Mouse (Mus musculus): ENCODE results near the gene Sepsecs. TPM values are rescaled to one million over a fixed set of nuclear protein-coding genes. Genes with fewer than 3 reads are reported as not detected.

The Sepsecs gene
- polyA plus RNA-seq, 1 experiment from 2014 or later = 9.0 TPM

DNA sequence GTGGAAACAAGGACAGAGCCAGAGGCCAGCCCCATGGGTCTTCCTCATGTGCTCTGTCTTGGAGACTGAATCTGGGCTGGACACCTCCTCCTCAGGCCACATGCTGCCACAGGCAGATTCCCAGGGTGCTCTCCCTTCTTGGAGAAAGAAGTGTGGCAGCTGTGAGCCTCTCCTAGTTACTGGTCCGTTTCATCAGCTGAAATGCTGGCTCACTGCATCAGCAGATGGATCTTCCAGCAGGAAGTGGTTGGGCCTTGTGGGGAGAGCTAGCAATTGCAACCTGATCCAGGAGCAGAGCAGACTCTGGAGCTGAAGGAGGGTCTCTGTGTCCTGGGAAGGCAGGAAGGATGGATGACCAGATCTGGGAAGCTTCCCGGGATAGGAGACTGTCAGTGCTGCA is 53.0 kb downstream of the Sepsecs start:
- Histone ChIP-seq H3K27me3 (replicated peaks; ENCODE audit: insufficient read depth, low read length) (no peaks in the 10 kb centered on the region), H3K4me1 (ENCODE audit: insufficient read depth, low read depth, low read length) (peaks cover 4% of the 10 kb centered on the region; the same call in 1 of the 2 replicates), H3K9me3 (ENCODE audit: low read length) (no peaks in the 10 kb centered on the region), H3K36me3 (ENCODE audit: insufficient read depth, low read length) (no peaks in the 10 kb centered on the region), H3K4me3 (ENCODE audit: low read depth, low read length) (no peak overlapping the region), H3K27ac (ENCODE audit: low read length) (no peak overlapping the region), H3K4me2 (replicated peaks; ENCODE audit: low read depth, low read length) (no peak overlapping the region), H3K9ac (replicated peaks; ENCODE audit: low read depth) (no peak overlapping the region)
- peak; percentile 59 for DNase-seq (ENCODE audit: low spot score)
- ATAC-seq = peak; percentile 65
- WGBS = 25% methylated on average over 2 of the region's 2 CpGs
- TF ChIP-seq CTCF (IDR thresholded peaks at IDR 0.05) = peak; percentile 41
- no peak for TF ChIP-seq EP300 (IDR thresholded peaks at IDR 0.05)

DNA sequence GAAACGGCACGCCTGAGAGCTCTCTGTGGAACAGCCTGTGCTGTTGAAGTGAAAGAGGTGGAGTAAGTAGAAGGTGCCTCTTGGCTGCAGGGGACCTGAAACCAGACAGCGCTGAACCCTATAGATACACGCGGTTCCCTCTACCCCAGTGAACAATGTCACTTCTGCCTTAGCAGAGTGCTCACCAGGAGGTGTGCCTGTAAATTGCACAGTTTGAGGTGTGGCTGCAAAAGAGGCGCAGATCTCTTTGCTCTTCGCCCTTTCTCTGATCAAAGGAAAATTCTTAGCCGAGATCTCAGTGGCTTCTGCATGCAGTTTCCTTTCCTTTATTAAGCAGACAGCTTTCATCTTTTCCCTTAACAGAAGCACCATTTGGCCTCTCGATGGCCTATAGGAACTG is 54.1 kb downstream of the Sepsecs start:
- 69% methylated on average over 9 of the region's 9 CpGs for WGBS
- H3K27ac ChIP-seq (ENCODE audit: low read length) = no peak overlapping the region
- DNase-seq (ENCODE audit: low spot score) (no peak), ATAC-seq (no peak)
- H3K36me3 ChIP-seq (ENCODE audit: insufficient read depth, low read length) = no peaks in the 10 kb centered on the region
- TF ChIP-seq CTCF (IDR thresholded peaks at IDR 0.05) = no peak
- TF ChIP-seq EP300 (IDR thresholded peaks at IDR 0.05) = no peak
- no peaks in the 10 kb centered on the region for H3K27me3 ChIP-seq (replicated peaks; ENCODE audit: insufficient read depth, low read length)
- no peak overlapping the region for H3K9ac ChIP-seq (replicated peaks; ENCODE audit: low read depth)
- H3K4me1 ChIP-seq (ENCODE audit: insufficient read depth, low read depth, low read length) = peaks cover 4% of the 10 kb centered on the region; the same call in 1 of the 2 replicates
- H3K9me3 ChIP-seq (ENCODE audit: low read length) = no peaks in the 10 kb centered on the region
- no peak overlapping the region for H3K4me3 ChIP-seq (ENCODE audit: low read depth, low read length)
- no peak overlapping the region for H3K4me2 ChIP-seq (replicated peaks; ENCODE audit: low read depth, low read length)

DNA sequence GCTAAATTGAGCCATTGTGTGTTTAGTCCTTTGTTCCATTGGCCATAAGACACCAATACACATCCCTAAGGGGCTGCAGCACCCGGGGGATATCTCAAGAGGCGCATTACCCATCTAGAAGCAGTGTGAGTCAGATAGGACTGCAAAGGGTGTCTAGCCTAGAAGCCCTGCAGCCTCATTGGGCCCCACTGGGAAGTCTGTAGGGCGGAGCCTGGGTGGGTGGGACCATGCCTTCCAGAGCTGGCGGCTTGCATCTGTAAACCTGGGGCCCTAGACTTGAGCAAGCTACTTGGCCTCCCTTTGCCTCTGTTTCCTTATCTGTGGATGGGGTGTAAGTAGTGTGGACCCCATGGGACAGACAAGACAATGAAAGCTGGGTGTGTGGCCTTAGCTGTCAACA is 54.8 kb downstream of the Sepsecs start:
- Histone ChIP-seq H3K4me1 (ENCODE audit: insufficient read depth, low read depth, low read length) (peaks cover 4% of the 10 kb centered on the region; the same call in 1 of the 2 replicates), H3K27me3 (replicated peaks; ENCODE audit: insufficient read depth, low read length) (no peaks in the 10 kb centered on the region), H3K27ac (ENCODE audit: low read length) (no peak overlapping the region), H3K4me2 (replicated peaks; ENCODE audit: low read depth, low read length) (no peak overlapping the region), H3K9me3 (ENCODE audit: low read length) (no peaks in the 10 kb centered on the region), H3K9ac (replicated peaks; ENCODE audit: low read depth) (no peak overlapping the region), H3K36me3 (ENCODE audit: insufficient read depth, low read length) (no peaks in the 10 kb centered on the region), H3K4me3 (ENCODE audit: low read depth, low read length) (no peak overlapping the region)
- WGBS = 79% methylated on average over 4 of the region's 4 CpGs
- DNase-seq (ENCODE audit: low spot score) (no peak), ATAC-seq (no peak)
- TF ChIP-seq CTCF (IDR thresholded peaks at IDR 0.05) (no peak), EP300 (IDR thresholded peaks at IDR 0.05) (no peak)

DNA sequence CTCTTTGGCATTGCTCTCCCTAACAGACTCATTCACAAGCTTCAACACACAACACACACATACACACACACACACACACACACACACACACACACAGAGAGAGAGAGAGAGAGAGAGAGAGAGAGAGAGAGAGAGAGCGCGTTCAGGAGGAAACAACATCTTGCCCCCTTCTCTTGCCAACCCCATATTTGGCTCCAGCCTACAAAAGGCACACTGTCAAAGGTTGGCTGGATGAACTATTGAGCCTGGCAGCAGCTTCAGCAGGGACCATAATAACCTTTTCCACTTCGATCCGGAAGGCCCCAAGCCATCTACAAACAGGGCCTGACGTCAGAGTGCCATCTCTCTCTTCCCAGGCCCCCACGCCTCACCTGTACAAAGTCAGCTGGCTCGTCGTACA is 56.7 kb downstream of the Sepsecs start:
- DNase-seq (ENCODE audit: low spot score) = no peak
- no peak overlapping the region for H3K9ac ChIP-seq (replicated peaks; ENCODE audit: low read depth)
- ATAC-seq = no peak
- no peak overlapping the region for H3K27ac ChIP-seq (ENCODE audit: low read length)
- H3K4me3 ChIP-seq (ENCODE audit: low read depth, low read length) = no peak overlapping the region
- no peak for TF ChIP-seq CTCF (IDR thresholded peaks at IDR 0.05)
- no peak for TF ChIP-seq EP300 (IDR thresholded peaks at IDR 0.05)
- H3K27me3 ChIP-seq (replicated peaks; ENCODE audit: insufficient read depth, low read length) = no peaks in the 10 kb centered on the region
- H3K4me1 ChIP-seq (ENCODE audit: insufficient read depth, low read depth, low read length) = no peaks in the 10 kb centered on the region
- H3K9me3 ChIP-seq (ENCODE audit: low read length) = no peaks in the 10 kb centered on the region
- no peak overlapping the region for H3K4me2 ChIP-seq (replicated peaks; ENCODE audit: low read depth, low read length)
- WGBS = 88% methylated on average over 8 of the region's 8 CpGs
- no peaks in the 10 kb centered on the region for H3K36me3 ChIP-seq (ENCODE audit: insufficient read depth, low read length)

DNA sequence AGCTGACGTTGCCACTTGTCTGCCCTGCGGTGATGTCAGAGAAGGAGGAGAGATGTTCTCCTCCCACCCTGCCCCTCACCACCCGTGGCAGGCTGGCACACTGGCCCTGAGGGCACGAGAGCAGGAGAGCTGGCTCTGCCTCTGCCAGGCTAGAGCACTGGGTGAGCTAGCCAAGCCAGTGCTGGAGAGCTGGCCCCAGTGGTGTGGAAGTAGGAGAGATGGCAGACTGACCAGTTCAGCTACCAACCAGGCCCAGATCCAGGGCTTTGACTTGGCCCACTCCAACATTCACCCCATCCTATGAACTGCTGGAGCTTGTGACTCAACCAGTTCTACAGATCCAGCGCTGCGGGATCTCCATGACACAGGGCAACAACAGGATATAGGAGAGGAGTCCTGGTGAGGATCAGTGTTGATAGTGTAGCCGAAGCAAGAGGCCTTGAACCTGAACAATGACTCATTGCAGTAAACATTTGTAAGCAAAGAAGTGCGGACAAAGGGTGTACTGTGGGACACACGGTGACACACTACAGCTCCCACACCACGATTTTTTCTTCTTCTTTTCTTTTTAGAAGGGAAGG is 58.1 kb downstream of the Sepsecs start:
- H3K9ac ChIP-seq (replicated peaks; ENCODE audit: low read depth) = no peak overlapping the region
- H3K4me3 ChIP-seq (ENCODE audit: low read depth, low read length) = no peak overlapping the region
- no peaks in the 10 kb centered on the region for H3K36me3 ChIP-seq (ENCODE audit: insufficient read depth, low read length)
- no peaks in the 10 kb centered on the region for H3K9me3 ChIP-seq (ENCODE audit: low read length)
- TF ChIP-seq CTCF (IDR thresholded peaks at IDR 0.05) = no peak
- TF ChIP-seq EP300 (IDR thresholded peaks at IDR 0.05) = no peak
- no peaks in the 10 kb centered on the region for H3K4me1 ChIP-seq (ENCODE audit: insufficient read depth, low read depth, low read length)
- H3K27ac ChIP-seq (ENCODE audit: low read length) = no peak overlapping the region
- no peaks in the 10 kb centered on the region for H3K27me3 ChIP-seq (replicated peaks; ENCODE audit: insufficient read depth, low read length)
- no peak for ATAC-seq
- no peak overlapping the region for H3K4me2 ChIP-seq (replicated peaks; ENCODE audit: low read depth, low read length)
- WGBS = 65% methylated on average over 10 of the region's 10 CpGs
- DNase-seq (ENCODE audit: low spot score) = no peak

DNA sequence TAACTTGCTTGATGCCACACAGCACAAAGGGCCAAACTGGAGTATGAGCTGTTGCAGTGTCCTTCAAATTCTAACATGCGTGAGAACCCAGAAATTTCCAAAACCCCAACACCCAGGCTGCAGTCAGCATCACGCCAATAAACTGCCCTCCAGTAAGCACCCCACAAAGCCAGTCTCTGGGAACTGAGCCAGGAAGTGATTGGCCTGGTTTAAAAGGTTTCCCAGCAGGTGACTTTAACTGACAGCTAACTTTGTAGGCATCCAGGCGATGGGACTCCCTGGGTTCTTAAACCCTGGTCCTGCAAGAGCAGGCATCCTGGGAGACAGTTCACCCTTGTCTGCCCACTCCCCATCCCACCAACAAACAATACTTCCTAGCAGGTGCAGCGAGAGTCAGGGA is 59.2 kb downstream of the Sepsecs start:
- WGBS = 63% methylated on average over 4 of the region's 4 CpGs
- Histone ChIP-seq H3K4me3 (ENCODE audit: low read depth, low read length) (no peak overlapping the region), H3K27me3 (replicated peaks; ENCODE audit: insufficient read depth, low read length) (no peaks in the 10 kb centered on the region), H3K4me1 (ENCODE audit: insufficient read depth, low read depth, low read length) (no peaks in the 10 kb centered on the region), H3K4me2 (replicated peaks; ENCODE audit: low read depth, low read length) (no peak overlapping the region), H3K36me3 (ENCODE audit: insufficient read depth, low read length) (no peaks in the 10 kb centered on the region), H3K27ac (ENCODE audit: low read length) (no peak overlapping the region), H3K9ac (replicated peaks; ENCODE audit: low read depth) (no peak overlapping the region), H3K9me3 (ENCODE audit: low read length) (no peaks in the 10 kb centered on the region)
- no peak for TF ChIP-seq CTCF (IDR thresholded peaks at IDR 0.05)
- TF ChIP-seq EP300 (IDR thresholded peaks at IDR 0.05) = no peak
- DNase-seq (ENCODE audit: low spot score) = no peak
- no peak for ATAC-seq

DNA sequence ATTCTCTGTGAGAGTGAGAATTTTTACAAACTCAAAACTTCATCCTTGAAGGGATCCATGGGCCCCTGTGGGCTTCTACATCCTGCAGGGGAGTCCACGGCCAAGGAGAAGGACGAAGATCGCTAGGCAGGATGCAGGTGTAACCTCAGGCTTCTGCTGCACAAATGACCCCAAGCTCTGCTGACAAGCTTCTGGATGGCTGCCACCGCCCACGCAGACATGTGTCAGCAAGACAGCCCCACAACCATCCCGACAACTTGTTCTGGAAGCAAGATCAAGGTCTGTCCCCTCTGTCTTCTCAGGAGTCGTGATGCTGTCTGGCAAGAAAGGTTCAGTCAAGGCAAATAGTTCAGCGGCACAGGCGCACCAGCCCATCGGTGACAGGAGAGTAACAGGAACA is 59.8 kb downstream of the Sepsecs start:
- H3K36me3 ChIP-seq (ENCODE audit: insufficient read depth, low read length) = no peaks in the 10 kb centered on the region
- no peak overlapping the region for H3K27ac ChIP-seq (ENCODE audit: low read length)
- TF ChIP-seq CTCF (IDR thresholded peaks at IDR 0.05) (no peak), EP300 (IDR thresholded peaks at IDR 0.05) (no peak)
- no peaks in the 10 kb centered on the region for H3K4me1 ChIP-seq (ENCODE audit: insufficient read depth, low read depth, low read length)
- DNase-seq (ENCODE audit: low spot score) (no peak), ATAC-seq (no peak)
- H3K27me3 ChIP-seq (replicated peaks; ENCODE audit: insufficient read depth, low read length) = no peaks in the 10 kb centered on the region
- no peak overlapping the region for H3K9ac ChIP-seq (replicated peaks; ENCODE audit: low read depth)
- H3K4me2 ChIP-seq (replicated peaks; ENCODE audit: low read depth, low read length) = no peak overlapping the region
- 44% methylated on average over 10 of the region's 10 CpGs for WGBS
- no peaks in the 10 kb centered on the region for H3K9me3 ChIP-seq (ENCODE audit: low read length)
- no peak overlapping the region for H3K4me3 ChIP-seq (ENCODE audit: low read depth, low read length)
